Mouse (Mus musculus): ENCODE results near the gene Cldn10. TPM values are rescaled to one million over a fixed set of nuclear protein-coding genes. Genes with fewer than 3 reads are reported as not detected.

Cldn10 gene
- polyA plus RNA-seq, 1 experiment from 2014 or later: 0.99 TPM

DNA sequence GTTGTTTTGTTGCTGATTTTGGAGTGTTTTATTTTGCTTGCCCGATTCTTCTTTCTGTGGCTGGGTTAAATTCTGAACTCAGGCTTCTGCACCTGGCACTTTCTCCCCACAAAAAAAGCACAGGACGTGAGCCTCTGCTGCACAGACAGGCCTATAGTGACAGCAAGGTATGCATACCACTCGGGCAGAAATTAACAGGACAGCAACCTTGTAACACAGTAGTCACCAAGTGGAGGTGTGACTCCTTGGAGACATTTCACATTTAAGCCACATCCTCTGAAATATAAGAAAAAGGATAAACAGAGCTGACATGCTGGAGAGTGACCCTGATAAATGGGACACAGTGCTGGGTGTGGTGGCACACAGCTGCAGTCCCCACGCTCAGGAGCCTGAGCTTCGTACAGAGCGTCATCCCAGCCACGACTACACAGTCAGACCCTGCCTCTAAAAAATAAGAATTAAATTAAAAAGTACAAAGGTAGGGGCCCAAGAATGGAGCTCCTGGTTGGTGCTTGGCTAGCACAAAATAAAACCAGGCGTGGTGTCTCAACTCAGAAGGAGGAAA lies 50.9 kb downstream of the Cldn10 start:
- H3K4me1 ChIP-seq: peaks cover 17% of the 10 kb centered on the region
- no peak for DNase-seq (ENCODE audit: low spot score)
- no peaks in the 10 kb centered on the region for H3K36me3 ChIP-seq
- H3K27ac ChIP-seq (replicated peaks): no peak overlapping the region
- WGBS: 80% methylated on average over 8 of the region's 8 CpGs
- H3K9me3 ChIP-seq (replicated peaks): no peaks in the 10 kb centered on the region
- no peak overlapping the region for H3K4me3 ChIP-seq
- no peaks in the 10 kb centered on the region; the same call in 1 of the 2 replicates for H3K27me3 ChIP-seq (ENCODE audit: low read depth, poor library complexity, severe bottlenecking)

DNA sequence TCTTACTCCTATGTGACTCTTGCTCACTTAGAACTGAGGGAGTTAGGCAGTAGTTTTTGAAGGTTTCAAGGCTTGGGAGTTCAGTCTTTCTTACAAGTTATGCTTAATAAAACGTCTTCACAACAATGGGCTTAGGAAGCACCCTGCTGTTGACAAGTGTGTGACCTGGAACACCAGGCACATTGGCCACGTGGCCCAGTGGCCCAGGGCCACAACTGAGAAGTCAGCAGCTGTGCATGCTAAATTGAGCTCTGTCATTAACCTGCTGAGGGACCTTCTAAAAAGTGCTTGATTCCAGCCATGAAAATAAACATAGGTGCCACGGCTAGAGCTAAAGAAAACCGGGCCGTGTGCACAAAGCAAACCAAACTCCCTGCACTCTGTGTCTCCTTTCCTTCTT lies 51.7 kb downstream of the Cldn10 start:
- no peak for DNase-seq (ENCODE audit: low spot score)
- Histone ChIP-seq H3K27ac (replicated peaks) (no peak overlapping the region), H3K4me1 (peaks cover 13% of the 10 kb centered on the region), H3K9me3 (replicated peaks) (no peaks in the 10 kb centered on the region), H3K4me3 (no peak overlapping the region), H3K27me3 (ENCODE audit: low read depth, poor library complexity, severe bottlenecking) (no peaks in the 10 kb centered on the region; the same call in 1 of the 2 replicates), H3K36me3 (no peaks in the 10 kb centered on the region)
- 56% methylated on average over 5 of the region's 5 CpGs for WGBS

DNA sequence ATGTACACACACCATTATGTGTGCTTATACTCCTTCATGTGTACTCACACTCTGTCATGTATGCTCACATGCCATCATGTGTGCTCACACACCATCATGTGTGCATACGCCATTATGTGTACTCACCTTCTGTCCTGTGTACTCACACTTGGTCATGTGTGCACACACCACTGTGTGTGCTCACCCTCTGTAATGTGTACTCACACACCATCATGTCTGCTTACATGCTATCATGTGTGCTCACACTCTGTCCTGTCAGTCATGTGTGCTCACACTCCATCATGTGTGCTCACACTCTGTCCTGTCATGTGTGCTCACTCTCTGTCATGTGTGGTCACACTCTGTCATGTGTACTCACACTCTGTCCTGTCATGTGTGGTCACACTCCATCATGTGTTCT lies 52.3 kb downstream of the Cldn10 start:
- H3K27ac ChIP-seq (replicated peaks): no peak overlapping the region
- no peaks in the 10 kb centered on the region; the same call in 1 of the 2 replicates for H3K27me3 ChIP-seq (ENCODE audit: low read depth, poor library complexity, severe bottlenecking)
- DNase-seq (ENCODE audit: low spot score): no peak
- peaks cover 11% of the 10 kb centered on the region for H3K4me1 ChIP-seq
- no peaks in the 10 kb centered on the region for H3K9me3 ChIP-seq (replicated peaks)
- no peaks in the 10 kb centered on the region for H3K36me3 ChIP-seq
- 92% methylated on average over 1 of the region's 1 CpGs for WGBS
- H3K4me3 ChIP-seq: no peak overlapping the region

DNA sequence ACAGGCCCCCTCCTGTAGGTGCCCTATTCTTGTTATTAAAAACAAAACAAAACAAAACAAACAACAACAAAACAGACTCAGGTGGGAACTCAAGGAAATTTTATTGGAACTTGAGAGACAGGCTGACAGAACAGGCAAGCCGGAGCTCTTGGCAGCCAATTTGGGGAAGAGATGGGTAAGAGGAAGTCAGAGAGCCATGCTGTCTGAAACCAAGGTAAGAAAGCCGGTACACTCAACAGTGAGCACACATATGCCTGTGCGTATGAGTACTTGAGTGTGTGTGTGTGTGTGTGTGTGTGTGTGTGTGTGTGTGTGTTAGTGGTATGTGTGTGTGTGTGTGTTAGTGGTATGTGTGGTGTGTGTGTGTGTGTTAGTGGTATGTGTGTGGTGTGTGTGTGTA lies 54.6 kb downstream of the Cldn10 start:
- H3K27me3 ChIP-seq (ENCODE audit: low read depth, poor library complexity, severe bottlenecking): no peaks in the 10 kb centered on the region; the same call in 1 of the 2 replicates
- H3K4me1 ChIP-seq: peaks cover 11% of the 10 kb centered on the region
- 93% methylated on average over 3 of the region's 3 CpGs for WGBS
- DNase-seq (ENCODE audit: low spot score): no peak
- no peak overlapping the region for H3K4me3 ChIP-seq
- H3K9me3 ChIP-seq (replicated peaks): no peaks in the 10 kb centered on the region
- no peaks in the 10 kb centered on the region for H3K36me3 ChIP-seq
- H3K27ac ChIP-seq (replicated peaks): no peak overlapping the region

DNA sequence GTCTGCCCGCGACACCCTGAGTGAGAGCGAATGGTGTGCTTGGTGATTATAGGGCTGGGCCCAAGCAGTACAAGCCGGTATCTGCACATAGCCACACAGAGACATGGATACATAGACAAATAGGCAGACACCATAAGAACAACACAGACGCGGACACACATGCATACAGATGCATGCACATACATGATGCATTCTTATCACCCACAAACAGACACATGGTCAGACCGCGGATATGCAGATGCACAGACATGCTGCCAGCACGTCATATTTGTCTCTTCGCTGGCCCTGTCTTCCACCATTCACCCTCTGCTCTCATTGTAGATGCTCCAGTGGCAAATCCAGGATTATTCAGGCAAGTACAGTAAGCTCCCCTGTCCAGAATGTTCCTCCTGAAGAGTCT lies 59.1 kb downstream of the Cldn10 start:
- Histone ChIP-seq H3K4me1 (no peaks in the 10 kb centered on the region), H3K27ac (replicated peaks) (no peak overlapping the region), H3K36me3 (no peaks in the 10 kb centered on the region), H3K27me3 (ENCODE audit: low read depth, poor library complexity, severe bottlenecking) (no peaks in the 10 kb centered on the region), H3K9me3 (replicated peaks) (no peaks in the 10 kb centered on the region), H3K4me3 (no peak overlapping the region)
- DNase-seq (ENCODE audit: low spot score): no peak
- 93% methylated on average over 10 of the region's 10 CpGs for WGBS

DNA sequence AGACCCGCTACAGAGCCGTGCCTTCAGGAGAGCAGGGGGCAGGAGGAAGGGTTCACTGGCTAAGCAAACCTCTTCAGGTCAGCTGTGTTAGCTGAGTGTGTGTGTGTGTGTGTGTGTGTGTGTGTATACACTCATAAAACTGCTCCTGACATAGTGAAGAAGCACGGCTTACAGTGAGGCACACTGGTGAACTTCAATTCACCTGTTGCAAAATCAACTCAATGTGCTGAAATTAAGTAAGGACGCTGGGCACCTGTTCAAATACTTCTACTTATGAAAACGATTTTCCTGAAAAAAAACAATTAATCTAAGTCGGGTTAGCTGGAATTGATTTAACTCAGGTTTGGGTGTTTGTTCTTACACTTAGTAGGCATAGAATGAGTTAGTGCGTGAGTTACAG lies 60.5 kb downstream of the Cldn10 start:
- Histone ChIP-seq H3K9me3 (replicated peaks) (no peaks in the 10 kb centered on the region), H3K36me3 (no peaks in the 10 kb centered on the region), H3K27me3 (ENCODE audit: low read depth, poor library complexity, severe bottlenecking) (peaks cover 10% of the 10 kb centered on the region), H3K4me1 (no peaks in the 10 kb centered on the region), H3K4me3 (no peak overlapping the region), H3K27ac (replicated peaks) (no peak overlapping the region)
- no peak for DNase-seq (ENCODE audit: low spot score)
- WGBS: 89% methylated on average over 7 of the region's 7 CpGs

DNA sequence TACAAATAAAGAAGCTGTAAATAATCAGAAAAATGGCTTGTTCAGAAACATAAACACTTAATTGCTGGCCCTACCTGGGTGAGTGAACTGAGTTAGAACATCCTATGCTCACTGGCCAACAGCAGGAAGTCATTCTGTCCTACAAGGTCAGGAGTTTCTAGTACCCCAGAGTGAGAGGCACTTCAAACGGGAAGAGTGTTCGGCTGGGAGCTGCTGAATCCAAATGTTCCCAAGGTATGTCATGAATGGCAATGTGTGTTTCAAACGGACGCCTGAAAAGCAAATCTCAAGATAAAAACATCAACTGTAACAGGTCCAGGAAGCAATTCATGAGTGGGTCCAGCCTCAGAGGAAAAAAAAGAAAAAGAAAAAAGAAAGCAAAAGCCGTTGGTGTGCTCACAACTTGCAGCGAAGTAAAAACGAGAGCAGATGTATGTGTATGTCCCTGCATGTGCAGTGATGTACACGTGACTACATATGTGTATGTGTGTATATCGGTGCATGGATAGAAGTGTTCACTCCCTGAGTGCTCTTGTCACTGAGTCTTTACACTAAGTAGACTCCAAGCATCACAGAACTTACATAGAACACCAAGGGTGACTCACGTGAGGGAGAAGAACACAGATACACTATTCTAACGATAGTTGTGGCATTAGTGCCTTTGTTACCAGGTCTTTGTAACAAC lies 62.4 kb downstream of the Cldn10 start:
- Histone ChIP-seq H3K9me3 (replicated peaks) (no peaks in the 10 kb centered on the region), H3K27ac (replicated peaks) (no peak overlapping the region), H3K4me1 (peaks cover 13% of the 10 kb centered on the region), H3K4me3 (no peak overlapping the region), H3K36me3 (no peaks in the 10 kb centered on the region), H3K27me3 (ENCODE audit: low read depth, poor library complexity, severe bottlenecking) (peaks cover 30% of the 10 kb centered on the region)
- no peak for DNase-seq (ENCODE audit: low spot score)
- WGBS: 85% methylated on average over 11 of the region's 11 CpGs

DNA sequence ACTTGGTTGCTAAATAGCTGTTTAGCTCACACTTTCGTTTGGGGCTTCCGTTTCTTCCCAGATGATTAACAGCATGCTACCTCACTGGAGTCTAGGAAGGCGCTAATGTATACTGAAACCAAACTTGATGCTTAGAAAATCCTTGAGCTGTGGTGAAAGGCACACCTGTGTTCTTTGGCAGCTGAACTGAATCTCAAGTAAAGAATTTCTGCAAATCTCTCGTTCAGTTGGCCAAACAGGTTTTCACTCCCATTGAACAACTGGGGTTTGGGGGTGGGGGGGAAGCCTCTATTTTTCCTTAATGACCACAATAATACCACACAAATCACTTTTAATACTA lies 63.0 kb downstream of the Cldn10 start:
- Histone ChIP-seq H3K27ac (replicated peaks) (no peak overlapping the region), H3K9me3 (replicated peaks) (no peaks in the 10 kb centered on the region), H3K27me3 (ENCODE audit: low read depth, poor library complexity, severe bottlenecking) (peaks cover 34% of the 10 kb centered on the region), H3K4me3 (no peak overlapping the region), H3K36me3 (no peaks in the 10 kb centered on the region), H3K4me1 (peaks cover 17% of the 10 kb centered on the region)
- WGBS: 67% methylated on average over 4 of the region's 4 CpGs
- DNase-seq (ENCODE audit: low spot score): no peak

DNA sequence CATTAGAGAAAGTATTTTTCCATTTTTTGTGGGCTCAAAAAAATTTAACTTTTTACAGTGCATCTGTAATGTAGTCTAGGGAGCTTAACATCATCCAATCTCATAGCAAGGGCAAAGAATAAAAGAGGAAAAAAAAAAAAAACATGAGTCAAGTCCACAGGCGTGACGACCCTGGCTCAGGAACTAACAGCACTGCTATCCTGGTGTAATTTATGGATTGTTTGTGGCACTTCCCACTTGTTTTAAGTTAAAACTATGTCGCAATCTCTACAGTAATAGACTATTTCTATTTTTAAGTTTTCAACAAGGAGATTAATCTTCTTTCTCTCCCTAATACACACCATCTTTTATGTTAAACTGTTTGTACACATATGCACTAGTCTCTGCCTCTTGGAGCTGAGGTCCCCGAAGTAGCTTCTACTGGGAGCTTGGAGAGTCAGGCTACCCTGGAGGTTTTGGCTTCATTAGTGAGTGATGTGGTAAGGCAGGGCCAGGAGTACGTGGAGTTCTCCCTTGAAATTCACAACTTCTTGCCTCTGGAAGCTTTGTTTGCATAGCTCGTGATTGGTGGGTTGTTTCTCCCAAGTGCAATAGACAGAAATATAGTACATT lies 63.9 kb downstream of the Cldn10 start:
- Histone ChIP-seq H3K9me3 (replicated peaks) (no peaks in the 10 kb centered on the region), H3K36me3 (no peaks in the 10 kb centered on the region), H3K27me3 (ENCODE audit: low read depth, poor library complexity, severe bottlenecking) (peaks cover 41% of the 10 kb centered on the region), H3K4me1 (peaks cover 17% of the 10 kb centered on the region), H3K27ac (replicated peaks) (no peak overlapping the region), H3K4me3 (no peak overlapping the region)
- WGBS: 82% methylated on average over 6 of the region's 6 CpGs
- no peak for DNase-seq (ENCODE audit: low spot score)

DNA sequence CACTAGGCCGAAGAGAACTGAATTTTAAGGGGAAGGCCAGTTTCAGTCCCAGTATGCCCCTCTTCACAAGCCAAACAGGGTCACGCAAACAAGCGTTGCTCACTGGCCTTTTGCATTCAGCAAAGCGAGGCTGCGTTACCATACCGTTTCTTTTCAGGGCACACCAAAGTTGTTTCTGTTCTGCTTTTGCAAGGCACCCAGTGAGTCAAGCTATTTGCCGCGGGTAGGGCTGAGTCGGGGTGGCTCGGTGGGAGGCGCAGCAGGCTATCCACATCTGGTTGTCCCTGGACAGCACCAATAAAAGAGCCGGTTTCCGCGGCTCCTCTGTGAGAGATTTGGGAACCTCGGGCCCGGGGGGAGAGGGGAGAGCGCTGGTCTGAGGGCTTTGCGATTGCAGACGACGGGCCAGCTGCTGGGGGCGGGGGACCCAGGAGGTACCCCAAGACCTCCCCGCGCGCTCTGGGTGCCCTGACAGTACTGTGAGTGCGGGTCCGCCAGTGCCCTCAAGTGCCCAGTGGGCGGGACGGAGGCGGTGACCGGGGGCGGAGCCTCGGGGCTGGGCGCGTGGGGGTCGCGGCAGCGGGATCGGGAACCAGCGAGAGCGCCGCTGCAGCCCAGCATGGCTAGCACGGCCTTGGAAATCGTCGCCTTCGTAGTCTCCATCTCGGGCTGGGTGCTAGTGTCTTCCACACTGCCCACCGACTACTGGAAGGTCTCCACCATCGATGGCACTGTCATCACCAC lies 66.8 kb downstream of the Cldn10 start:
- Histone ChIP-seq H3K27ac (replicated peaks) (peak overlapping the region; percentile 65), H3K4me3 (peak overlapping the region; percentile 74), H3K9me3 (replicated peaks) (no peaks in the 10 kb centered on the region), H3K27me3 (ENCODE audit: low read depth, poor library complexity, severe bottlenecking) (peaks cover 56% of the 10 kb centered on the region), H3K4me1 (peaks cover 17% of the 10 kb centered on the region), H3K36me3 (no peaks in the 10 kb centered on the region)
- WGBS: under 1% methylated on average over 48 of the region's 48 CpGs
- DNase-seq (ENCODE audit: low spot score): peak; percentile 80

DNA sequence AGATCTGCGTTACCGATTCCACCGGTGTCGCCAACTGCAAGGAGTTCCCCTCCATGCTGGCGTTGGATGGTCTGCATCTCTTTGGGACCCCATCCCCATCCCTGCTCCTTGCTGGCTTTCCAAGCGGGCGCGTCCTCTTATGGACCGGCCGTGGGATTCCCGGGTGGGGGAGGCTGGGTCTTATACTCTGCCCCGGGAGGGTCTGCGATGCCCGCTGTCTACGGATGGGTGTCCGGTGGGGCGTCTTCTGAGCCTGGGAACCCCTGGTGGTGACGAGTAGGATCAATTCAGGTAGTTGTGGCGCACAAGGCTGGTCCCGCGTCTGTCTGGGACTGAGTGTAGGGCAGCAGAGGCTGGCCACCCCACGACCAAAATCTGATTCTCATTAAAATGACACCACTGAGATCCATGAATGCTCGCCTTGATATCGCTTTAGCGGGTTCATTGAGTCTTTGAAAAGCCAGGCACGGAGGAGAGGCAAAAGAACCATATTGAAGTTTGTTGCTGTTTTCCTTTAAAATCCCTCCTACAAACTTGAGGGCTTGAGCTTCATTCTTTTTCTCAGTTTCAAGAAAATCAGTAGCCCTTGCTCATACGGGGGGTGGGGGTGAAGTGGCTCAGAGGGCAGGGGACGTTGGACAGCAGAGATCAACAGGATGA lies 67.6 kb downstream of the Cldn10 start:
- no peaks in the 10 kb centered on the region for H3K9me3 ChIP-seq (replicated peaks)
- WGBS: 1% methylated on average over 28 of the region's 28 CpGs
- H3K27me3 ChIP-seq (ENCODE audit: low read depth, poor library complexity, severe bottlenecking): peaks cover 56% of the 10 kb centered on the region
- DNase-seq (ENCODE audit: low spot score): no peak
- H3K4me1 ChIP-seq: peaks cover 17% of the 10 kb centered on the region
- H3K27ac ChIP-seq (replicated peaks): peak overlapping the region; percentile 65
- no peaks in the 10 kb centered on the region for H3K36me3 ChIP-seq
- peak overlapping the region; percentile 74 for H3K4me3 ChIP-seq

DNA sequence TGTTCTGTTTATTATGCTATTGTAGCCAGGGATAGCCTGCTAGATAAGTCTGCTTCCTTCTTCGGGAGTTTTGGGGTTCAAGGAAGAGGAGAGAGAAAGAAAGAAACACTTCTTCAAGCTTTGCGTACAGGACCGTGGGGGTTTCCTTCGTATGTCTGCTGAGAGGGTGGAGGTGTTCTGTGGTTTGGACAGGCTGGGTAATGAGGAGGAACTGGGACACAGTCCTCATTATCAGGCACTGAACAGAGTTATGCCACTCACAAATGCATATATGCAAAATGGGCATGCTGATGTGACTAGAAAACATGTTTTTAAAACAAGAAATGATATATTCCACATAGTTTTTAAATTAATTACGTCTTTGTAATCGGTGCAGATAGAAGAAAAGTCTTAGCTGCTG lies 68.9 kb downstream of the Cldn10 start:
- peaks cover 56% of the 10 kb centered on the region for H3K27me3 ChIP-seq (ENCODE audit: low read depth, poor library complexity, severe bottlenecking)
- WGBS: 88% methylated on average over 6 of the region's 6 CpGs
- no peak overlapping the region for H3K27ac ChIP-seq (replicated peaks)

More for the DNA sequence above, 68.9 kb downstream of the Cldn10 start:
- no peak for DNase-seq (ENCODE audit: low spot score)
- Histone ChIP-seq H3K4me1 (peaks cover 17% of the 10 kb centered on the region), H3K4me3 (no peak overlapping the region), H3K36me3 (no peaks in the 10 kb centered on the region), H3K9me3 (replicated peaks) (no peaks in the 10 kb centered on the region)

Data from midbrain, embryonic 10.5 days (tissue).